Mouse (Mus musculus): Measurements from ENCODE around the gene Boll. TPM values are rescaled to one million over a fixed set of nuclear protein-coding genes. Genes with fewer than 3 reads are reported as not detected.

The Boll gene
- polyA plus RNA-seq, 3 experiments from 2014 or later = 0.70 to 1.0 TPM; not detected in 1

DNA sequence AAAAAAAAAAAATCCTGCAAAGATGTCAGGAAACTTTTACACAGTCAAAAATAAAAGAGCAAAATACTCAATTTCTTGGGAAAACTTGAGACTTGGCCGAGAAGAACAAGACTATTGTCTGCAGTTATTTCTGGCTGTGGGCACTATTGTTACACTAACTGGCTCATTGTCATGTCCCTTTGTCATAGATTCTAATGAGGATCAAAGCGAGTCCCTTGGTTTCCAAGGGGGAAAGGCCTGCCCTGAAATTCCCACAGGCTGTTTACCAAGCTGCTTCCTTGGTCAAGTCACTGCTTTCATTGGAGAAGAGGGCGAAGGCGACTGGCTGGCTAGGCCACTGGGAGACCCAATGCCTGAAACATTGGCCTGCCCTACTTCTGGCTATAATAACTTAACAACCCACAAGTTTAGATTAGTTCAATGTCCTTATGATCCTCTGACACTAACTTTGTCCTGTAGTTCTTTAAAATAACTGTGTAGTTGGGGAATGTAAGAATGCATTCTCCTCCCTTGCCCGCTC, 157.4 kb downstream of the Boll start:
- no peak for ATAC-seq

DNA sequence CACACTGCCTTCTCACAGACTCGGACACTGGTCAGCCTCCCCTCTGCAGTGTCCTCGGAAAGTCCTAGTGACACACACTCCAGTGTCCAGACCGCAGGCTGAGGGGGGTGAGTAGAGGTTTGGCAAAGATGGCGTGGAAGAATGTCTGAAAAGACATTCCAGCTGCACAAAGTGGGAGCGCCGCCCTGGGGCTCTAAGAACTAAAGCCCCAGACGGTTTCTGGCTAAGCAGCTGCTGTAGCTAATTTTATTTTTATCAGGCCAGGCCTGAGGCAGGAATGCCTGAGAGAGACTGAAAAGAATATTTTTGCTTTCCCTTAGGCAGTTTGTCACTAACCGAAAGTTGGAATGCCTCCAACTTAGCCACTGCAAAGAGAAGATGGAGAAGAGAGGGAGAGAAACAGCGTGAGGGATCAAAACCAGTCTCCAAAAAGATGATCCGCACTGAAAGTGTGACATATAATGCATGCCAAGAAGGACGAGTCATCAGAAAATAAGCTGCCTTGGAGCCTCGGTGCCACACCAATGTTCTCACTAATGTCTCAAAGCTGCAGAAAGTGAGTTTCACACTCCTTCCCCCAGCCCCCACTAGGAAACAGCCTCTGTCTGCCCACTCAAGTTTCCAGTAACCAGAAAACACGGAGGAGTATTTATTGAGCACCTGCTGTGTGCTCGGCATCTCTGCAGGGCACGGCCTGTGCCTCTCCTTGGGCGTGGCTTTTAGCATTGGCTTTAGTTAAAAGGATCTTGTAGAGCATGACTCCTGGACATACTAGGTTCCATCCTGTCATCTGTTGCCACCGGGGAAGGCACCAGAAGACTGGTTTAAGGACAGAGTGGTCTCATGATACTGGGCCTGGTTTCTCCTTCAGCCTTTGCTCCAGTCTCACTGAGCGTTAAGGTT, 161.2 kb downstream of the Boll start:
- ATAC-seq = no peak

DNA sequence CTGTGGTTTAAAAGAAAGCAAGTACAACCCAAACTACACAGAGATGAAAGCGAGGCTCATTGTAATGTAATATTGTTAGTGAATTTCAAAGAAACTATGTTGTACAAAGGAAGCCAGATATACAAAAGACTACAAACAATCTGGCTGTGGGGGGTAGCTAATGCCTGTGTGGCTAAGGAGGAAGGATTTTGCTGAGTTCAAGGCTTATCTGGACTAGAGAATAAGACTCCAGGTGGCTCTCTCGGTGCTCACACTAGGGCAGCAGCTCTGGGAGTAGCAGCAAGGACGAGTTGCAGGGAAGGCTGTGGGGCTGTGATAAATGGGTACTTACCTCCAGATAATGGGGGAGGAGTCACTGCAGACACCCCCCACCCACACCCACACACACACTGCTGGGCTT, 164.6 kb downstream of the Boll start:
- no peak for ATAC-seq

Other genes with a start within 250 kb of the Boll start
- 100 to 1,000 TPM; 121 to 136 (median 133) TPM for gene Mob4, start 232.2 kb downstream of the Boll start, polyA plus RNA-seq (2017; shearing (Covaris generic))
- 1 to 10 TPM; 1.4 to 4.8 (median 3.6) TPM for gene Rftn2, start 136.7 kb downstream of the Boll start, polyA plus RNA-seq (2017; shearing (Covaris generic))
- 1 to 10 TPM; 2.1 to 3.5 (median 3.1) TPM for gene Mars2, start 126.3 kb downstream of the Boll start, polyA plus RNA-seq (2017; shearing (Covaris generic))
- gene Plcl1, start 42.5 kb upstream of the Boll start, polyA plus RNA-seq (2017; shearing (Covaris generic)) = 1 to 10 TPM in 2 of 3 experiments, under 1 TPM in 1; 0.49 to 3.0 (median 2.5) TPM

All from inflammation-experienced regulatory T-cells, adult 6 months (primary cell).